Mouse (Mus musculus): ENCODE data around the gene Leap2.

Gene Leap2

GRCm38 (mm10) chr11:53378918-53379317, 44.1 kb downstream of the Leap2 start:
- intact Hi-C loops (cut with DNase I), result no loop called here

Small RNA genes within 50 kb of the gene (microRNA-seq; reads per million reads assigned to microRNA genes)
- 0 reads per million in 2 experiments for gene Mir6920

All from adrenal gland (tissue).